Mouse (Mus musculus): ENCODE measurements at regions not wholly inside any gene's neighbourhood (a gene's known extent, or its start where the extent isn't known, plus 50 kb on each side); places are given as distances from the start of the nearest gene placed in this dataset.

DNA sequence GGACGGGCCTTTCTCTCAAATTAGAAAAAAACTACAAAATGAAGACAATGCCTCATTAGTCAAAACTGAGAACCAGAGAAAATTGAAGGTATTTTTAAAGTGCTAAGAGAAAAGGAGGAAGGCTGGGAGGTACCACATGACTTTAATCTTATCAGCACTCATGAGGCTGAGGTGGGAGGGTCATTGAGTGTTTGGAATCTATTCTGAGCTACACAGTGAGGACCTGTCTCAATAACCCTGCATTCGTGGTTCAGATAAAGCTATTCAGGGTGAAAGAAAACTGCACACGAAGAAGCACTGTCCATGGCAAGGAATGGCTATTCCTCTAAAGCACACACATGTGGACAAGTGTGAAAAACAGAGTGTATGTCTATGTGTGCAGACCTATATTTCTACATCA lies 644.0 kb downstream of the Sqor start:
- no peak for TF ChIP-seq POLR2A (IDR thresholded peaks at IDR 0.05; ENCODE audit: control insufficient read depth, low read depth, low read length)
- no peak for TF ChIP-seq CTCF (IDR thresholded peaks at IDR 0.05; ENCODE audit: control insufficient read depth, insufficient read depth, insufficient replicate concordance, low read depth, low read length)
